ENCODE assay signal across 12 mouse cellular contexts in the genomic region with DNA sequence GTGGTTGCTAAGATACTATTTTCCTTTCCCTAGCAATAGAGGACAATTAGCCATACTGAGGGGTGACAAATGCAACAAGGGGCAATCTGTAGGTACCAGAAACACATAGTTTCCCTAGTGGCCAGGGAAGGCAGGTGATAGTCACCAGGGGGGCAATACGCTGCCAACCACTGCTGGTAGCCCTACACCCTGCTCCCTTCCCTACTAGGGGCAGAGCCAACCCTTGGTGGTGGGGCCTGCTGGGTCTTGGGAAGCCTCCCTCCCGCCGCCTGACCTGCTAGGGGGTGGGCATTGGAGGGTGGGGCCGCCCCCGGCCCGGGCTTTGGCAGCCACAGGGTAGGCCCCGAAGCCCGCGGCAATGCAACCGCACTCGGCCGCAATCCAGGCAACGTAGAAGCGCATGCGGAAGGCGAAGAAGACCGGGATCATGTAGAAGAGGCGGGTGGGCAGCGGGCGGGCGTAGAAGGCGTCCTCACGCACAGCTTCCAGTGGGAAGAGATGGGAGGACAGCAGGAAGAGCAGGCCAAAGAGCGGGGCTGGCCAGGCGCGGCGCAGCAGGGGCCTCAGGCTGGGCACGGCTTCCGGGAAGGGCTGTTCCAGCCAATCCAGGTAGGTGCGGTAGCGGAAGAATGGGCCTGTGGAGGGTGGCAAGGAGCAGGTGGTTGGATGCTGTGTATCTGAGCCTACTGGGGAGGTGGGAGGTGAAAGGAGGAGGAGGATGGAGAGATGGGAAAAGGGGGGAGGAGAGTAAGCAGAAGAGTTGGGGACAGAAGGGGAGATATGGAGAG. TPM values are rescaled to one million over a fixed set of nuclear protein-coding genes. Genes with fewer than 3 reads are reported as not detected.
DNase-seq lines count a peak whose midpoint lies in the region; ATAC-seq lines count a peak whose summit lies in the region.
"Had no signal": no experiment of that assay in that cellular context is flagged by ENCODE, and none has a peak within 500 bp of the region (broad histone marks: within the 10 kb centered on the region; RNA-seq: fewer than 3 reads in every experiment).

No protein-coding gene starts in this region.

- no peak overlapping the region for H3K4me2 ChIP-seq in midbrain, embryonic 11.5 days
- H3K4me2 ChIP-seq in hindbrain, embryonic 15.5 days = no peak overlapping the region
- no peak overlapping the region for H3K4me2 ChIP-seq in neural tube, embryonic 15.5 days
- no peak overlapping the region for H3K4me2 ChIP-seq in kidney, embryonic 15.5 days

- WGBS in midbrain, embryonic 10.5 days = 82% methylated on average over 31 of the region's 31 CpGs
- WGBS in midbrain, embryonic 11.5 days = 80% methylated on average over 31 of the region's 31 CpGs
- WGBS in hindbrain, embryonic 15.5 days = 79% methylated on average over 31 of the region's 31 CpGs
- WGBS in neural tube, embryonic 15.5 days = 80% methylated on average over 31 of the region's 31 CpGs
- WGBS in kidney, embryonic 15.5 days = 86% methylated on average over 31 of the region's 31 CpGs

- H3K4me1 ChIP-seq in midbrain, embryonic 10.5 days = peaks cover 25% of the 10 kb centered on the region
- H3K4me1 ChIP-seq in midbrain, embryonic 11.5 days (ENCODE audit: control insufficient read depth, insufficient read depth, low read length) = peaks cover 15% of the 10 kb centered on the region
- peaks cover 20% of the 10 kb centered on the region for H3K4me1 ChIP-seq in hindbrain, embryonic 15.5 days (replicated peaks)
- peaks cover 27% of the 10 kb centered on the region for H3K4me1 ChIP-seq in neural tube, embryonic 15.5 days
- no peaks in the 10 kb centered on the region for H3K4me1 ChIP-seq in kidney, embryonic 15.5 days

- peaks cover 3% of the 10 kb centered on the region; the same call in 1 of the 2 replicates for H3K9me3 ChIP-seq in midbrain, embryonic 10.5 days (replicated peaks)
- H3K9me3 ChIP-seq in midbrain, embryonic 11.5 days (ENCODE audit: control insufficient read depth, low read length) = no peaks in the 10 kb centered on the region
- no peaks in the 10 kb centered on the region for H3K9me3 ChIP-seq in hindbrain, embryonic 15.5 days
- H3K9me3 ChIP-seq in neural tube, embryonic 15.5 days (replicated peaks) = no peaks in the 10 kb centered on the region
- no peaks in the 10 kb centered on the region for H3K9me3 ChIP-seq in kidney, embryonic 15.5 days (replicated peaks)

- H3K27me3 ChIP-seq in midbrain, embryonic 10.5 days (ENCODE audit: low read depth, poor library complexity, severe bottlenecking) = no peaks in the 10 kb centered on the region
- H3K27me3 ChIP-seq in midbrain, embryonic 11.5 days (ENCODE audit: control insufficient read depth, insufficient read depth, low read length) = no peaks in the 10 kb centered on the region
- H3K27me3 ChIP-seq in hindbrain, embryonic 15.5 days = no peaks in the 10 kb centered on the region
- no peaks in the 10 kb centered on the region for H3K27me3 ChIP-seq in neural tube, embryonic 15.5 days (replicated peaks)
- H3K27me3 ChIP-seq in kidney, embryonic 15.5 days = no peaks in the 10 kb centered on the region

- peak; percentile 82 for DNase-seq in cerebellum, adult 11-12 months
- no peak for DNase-seq in midbrain, embryonic 10.5 days (ENCODE audit: low spot score)
- DNase-seq in midbrain, embryonic 11.5 days (ENCODE audit: low spot score, missing footprints) = no peak
- no peak for DNase-seq in heart, postnatal 4 days
- DNase-seq: adrenal gland, postnatal 25 days; heart, postnatal 10 days had no signal

- H3K9ac ChIP-seq in midbrain, embryonic 11.5 days (ENCODE audit: low read length) = no peak overlapping the region
- H3K9ac ChIP-seq in hindbrain, embryonic 15.5 days = no peak overlapping the region
- no peak overlapping the region for H3K9ac ChIP-seq in neural tube, embryonic 15.5 days (replicated peaks)
- H3K9ac ChIP-seq in kidney, embryonic 15.5 days = no peak overlapping the region

- H3K4me3 ChIP-seq in midbrain, embryonic 10.5 days = peak overlapping the region; percentile 8; the same call in 1 of the 2 replicates
- no peak overlapping the region for H3K4me3 ChIP-seq in midbrain, embryonic 11.5 days (ENCODE audit: low read depth, low read length)
- no peak overlapping the region for H3K4me3 ChIP-seq in hindbrain, embryonic 15.5 days
- H3K4me3 ChIP-seq in neural tube, embryonic 15.5 days (replicated peaks) = no peak overlapping the region
- H3K4me3 ChIP-seq in kidney, embryonic 15.5 days (replicated peaks) = no peak overlapping the region

- no peak for ATAC-seq in cerebellum, adult (ENCODE audit: insufficient number of reproducible peaks, low FRiP score, low TSS enrichment)
- ATAC-seq in midbrain, embryonic 11.5 days (ENCODE audit: low FRiP score) = no peak
- ATAC-seq in hindbrain, embryonic 15.5 days (ENCODE audit: low FRiP score, low read depth) = no peak
- ATAC-seq in neural tube, embryonic 15.5 days (ENCODE audit: low FRiP score) = no peak
- ATAC-seq in kidney, embryonic 15.5 days (replicated peaks; ENCODE audit: low FRiP score) = no peak
- ATAC-seq: intestine, postnatal 0 days had no signal

- H3K36me3 ChIP-seq in midbrain, embryonic 10.5 days = peaks cover 45% of the 10 kb centered on the region
- H3K36me3 ChIP-seq in midbrain, embryonic 11.5 days (ENCODE audit: control insufficient read depth, insufficient read depth, low read length) = no peaks in the 10 kb centered on the region; the same call in 1 of the 2 replicates
- peaks cover 29% of the 10 kb centered on the region for H3K36me3 ChIP-seq in hindbrain, embryonic 15.5 days
- peaks cover 44% of the 10 kb centered on the region for H3K36me3 ChIP-seq in neural tube, embryonic 15.5 days
- peaks cover 75% of the 10 kb centered on the region for H3K36me3 ChIP-seq in kidney, embryonic 15.5 days

- H3K27ac ChIP-seq in midbrain, embryonic 10.5 days (replicated peaks) = peak overlapping the region; percentile 78
- no peak overlapping the region for H3K27ac ChIP-seq in midbrain, embryonic 11.5 days (ENCODE audit: low read depth, low read length)
- H3K27ac ChIP-seq in hindbrain, embryonic 15.5 days (replicated peaks) = peak overlapping the region; percentile 76
- H3K27ac ChIP-seq in neural tube, embryonic 15.5 days (replicated peaks) = peak overlapping the region; percentile 76
- no peak overlapping the region for H3K27ac ChIP-seq in kidney, embryonic 15.5 days
- H3K27ac ChIP-seq: stomach, postnatal 0 days had no signal

RNA-seq across cellular contexts. Expression of a gene that starts 7.1 kb away (rescaled TPM):
- polyA plus RNA-seq in midbrain, embryonic 10.5 days (2016; fragmentation: Nextera tagmentation; extraction: Ambion mirVana) = 251 and 266 TPM in 2 replicates
- polyA plus RNA-seq in midbrain, embryonic 11.5 days (2014; fragmentation: Nextera tagmentation; extraction: Ambion mirVana) = 199 and 222 TPM in 2 replicates
- polyA plus RNA-seq in hindbrain, embryonic 15.5 days (2015; fragmentation: Nextera tagmentation; extraction: Ambion mirVana) = 275 and 297 TPM in 2 replicates
- 285 and 295 TPM in 2 replicates for polyA plus RNA-seq in neural tube, embryonic 15.5 days (2015; fragmentation: Nextera tagmentation; extraction: Ambion mirVana)
- polyA plus RNA-seq in kidney, embryonic 15.5 days (2015; fragmentation: Nextera tagmentation; extraction: Ambion mirVana) = 274 and 286 TPM in 2 replicates
- 100 to 1,000 TPM; 127 to 133 TPM for total RNA-seq in heart, postnatal 4 days (2021)

RNA-seq across cellular contexts. Expression of a gene that starts 7.7 kb away (rescaled TPM):
- polyA plus RNA-seq in midbrain, embryonic 10.5 days (2016; fragmentation: Nextera tagmentation; extraction: Ambion mirVana) = 30.6 and 32.5 TPM in 2 replicates
- polyA plus RNA-seq in midbrain, embryonic 11.5 days (2014; fragmentation: Nextera tagmentation; extraction: Ambion mirVana) = 21.7 and 23.8 TPM in 2 replicates
- 105 and 113 TPM in 2 replicates for polyA plus RNA-seq in hindbrain, embryonic 15.5 days (2015; fragmentation: Nextera tagmentation; extraction: Ambion mirVana)
- 105 and 110 TPM in 2 replicates for polyA plus RNA-seq in neural tube, embryonic 15.5 days (2015; fragmentation: Nextera tagmentation; extraction: Ambion mirVana)
- 56.9 and 59.6 TPM in 2 replicates for polyA plus RNA-seq in kidney, embryonic 15.5 days (2015; fragmentation: Nextera tagmentation; extraction: Ambion mirVana)
- 10 to 100 TPM; 29.7 to 32.3 TPM for total RNA-seq in heart, postnatal 4 days (2021)

RNA-seq across cellular contexts. Expression of a gene that starts 8.2 kb away (rescaled TPM):
- polyA plus RNA-seq in midbrain, embryonic 10.5 days (2016; fragmentation: Nextera tagmentation; extraction: Ambion mirVana) = 3.1 TPM in 2 replicates
- polyA plus RNA-seq in midbrain, embryonic 11.5 days (2014; fragmentation: Nextera tagmentation; extraction: Ambion mirVana) = 2.4 and 2.5 TPM in 2 replicates
- 5.0 and 5.2 TPM in 2 replicates for polyA plus RNA-seq in hindbrain, embryonic 15.5 days (2015; fragmentation: Nextera tagmentation; extraction: Ambion mirVana)
- polyA plus RNA-seq in neural tube, embryonic 15.5 days (2015; fragmentation: Nextera tagmentation; extraction: Ambion mirVana) = 5.6 and 17.2 TPM in 2 replicates
- polyA plus RNA-seq in kidney, embryonic 15.5 days (2015; fragmentation: Nextera tagmentation; extraction: Ambion mirVana) = 20.4 and 23.9 TPM in 2 replicates
- 1 to 10 TPM; 2.2 to 2.4 TPM for total RNA-seq in heart, postnatal 4 days (2021)

RNA-seq across cellular contexts. Expression of a gene that starts 18.2 kb away (rescaled TPM):
- 1,174 and 1,339 TPM in 2 replicates for polyA plus RNA-seq in midbrain, embryonic 10.5 days (2016; fragmentation: Nextera tagmentation; extraction: Ambion mirVana)
- polyA plus RNA-seq in midbrain, embryonic 11.5 days (2014; fragmentation: Nextera tagmentation; extraction: Ambion mirVana) = 1,245 and 1,271 TPM in 2 replicates
- 691 and 766 TPM in 2 replicates for polyA plus RNA-seq in hindbrain, embryonic 15.5 days (2015; fragmentation: Nextera tagmentation; extraction: Ambion mirVana)
- 710 and 932 TPM in 2 replicates for polyA plus RNA-seq in neural tube, embryonic 15.5 days (2015; fragmentation: Nextera tagmentation; extraction: Ambion mirVana)
- polyA plus RNA-seq in kidney, embryonic 15.5 days (2015; fragmentation: Nextera tagmentation; extraction: Ambion mirVana) = 1,518 and 1,652 TPM in 2 replicates
- 100 to 1,000 TPM; 875 to 920 TPM for total RNA-seq in heart, postnatal 4 days (2021)

RNA-seq across cellular contexts. Expression of a gene that starts 20.0 kb away (rescaled TPM):
- polyA plus RNA-seq in midbrain, embryonic 10.5 days (2016; fragmentation: Nextera tagmentation; extraction: Ambion mirVana) = 18.0 and 19.8 TPM in 2 replicates
- polyA plus RNA-seq in midbrain, embryonic 11.5 days (2014; fragmentation: Nextera tagmentation; extraction: Ambion mirVana) = 16.4 and 16.9 TPM in 2 replicates
- 15.3 and 17.1 TPM in 2 replicates for polyA plus RNA-seq in hindbrain, embryonic 15.5 days (2015; fragmentation: Nextera tagmentation; extraction: Ambion mirVana)
- polyA plus RNA-seq in neural tube, embryonic 15.5 days (2015; fragmentation: Nextera tagmentation; extraction: Ambion mirVana) = 15.3 and 16.3 TPM in 2 replicates
- polyA plus RNA-seq in kidney, embryonic 15.5 days (2015; fragmentation: Nextera tagmentation; extraction: Ambion mirVana) = 18.1 and 18.7 TPM in 2 replicates
- 10 to 100 TPM in 1 of 2 experiments, 1 to 10 TPM in 1; 8.5 to 10.2 TPM for total RNA-seq in heart, postnatal 4 days (2021)

Comparison
In these comparisons a context has a peak if more than half of its experiments do, and no peak if none do; other contexts are left out.
1. H3K27ac ChIP-seq: peak in midbrain, embryonic 10.5 days (single experiment), hindbrain, embryonic 15.5 days (single experiment) and neural tube, embryonic 15.5 days (single experiment); none in midbrain, embryonic 11.5 days (single experiment) and kidney, embryonic 15.5 days (single experiment).